Mouse (Mus musculus): ENCODE results near the gene Gm10277.
A peak's percentile ranks its signal among the peaks of the same experiment; 100 is the strongest.

- TF ChIP-seq CTCF (IDR thresholded peaks at IDR 0.05; ENCODE audit: control insufficient read depth, insufficient read depth, insufficient read length) (peak; percentile 40), CEBPB (IDR thresholded peaks at IDR 0.05; ENCODE audit: low read depth) (no peak)
Observed at GRCm38 (mm10) chr11:77825853-77826252, 38.3 kb upstream of the Gm10277 start.
